Mouse (Mus musculus): ENCODE data around the gene Duox1. TPM values are rescaled to one million over a fixed set of nuclear protein-coding genes. Genes with fewer than 3 reads are reported as not detected.

The Duox1 gene
- polyA plus RNA-seq, 1 experiment = not detected

DNA sequence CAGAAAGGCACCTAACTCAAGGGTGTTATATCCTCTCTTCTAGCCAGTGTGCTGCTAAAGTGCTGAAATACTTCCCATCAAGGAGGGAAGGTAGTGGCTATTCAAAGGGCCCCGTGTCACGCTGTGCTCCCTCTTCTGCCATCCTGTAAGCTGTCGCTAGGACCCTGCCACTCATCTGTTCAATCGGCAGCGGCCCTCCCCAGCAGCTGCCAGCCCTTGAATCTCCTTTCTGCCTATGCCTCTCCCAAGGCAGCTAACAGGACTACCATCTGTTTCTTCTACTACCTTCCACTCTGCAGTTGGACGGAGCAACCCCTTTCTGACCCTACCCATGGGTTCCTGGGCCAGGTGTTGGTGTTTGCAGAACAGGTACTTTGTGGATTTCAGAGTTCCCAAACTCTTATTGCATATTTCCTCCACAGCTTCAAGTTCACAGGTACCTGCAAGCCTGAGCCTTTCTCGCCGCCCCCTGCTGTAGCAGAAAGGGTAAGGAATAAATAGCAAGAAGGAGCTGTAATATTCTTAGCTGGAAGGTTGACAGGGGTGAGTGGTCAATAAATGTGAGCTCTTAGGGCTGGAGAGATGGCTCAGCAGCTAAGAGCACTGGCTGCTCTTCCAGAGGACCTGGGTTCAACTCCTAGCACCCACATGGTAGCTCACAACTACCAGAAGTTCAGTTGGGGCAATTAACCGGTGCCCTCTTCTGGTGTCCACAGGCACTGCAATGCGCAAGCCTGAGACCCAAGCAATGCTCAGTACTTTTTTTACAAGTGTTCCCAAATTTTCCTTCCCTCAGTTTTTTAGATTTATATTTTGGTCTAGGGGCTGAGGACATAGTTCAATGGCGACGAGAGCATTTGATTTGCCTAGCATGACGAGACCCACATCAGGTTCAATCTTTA, 47.4 kb downstream of the Duox1 start:
- no peak overlapping the region for H3K9ac ChIP-seq (ENCODE audit: low read depth, poor library complexity, severe bottlenecking)
- H3K27me3 ChIP-seq (ENCODE audit: control insufficient read depth, insufficient read depth, low read length, poor library complexity, severe bottlenecking) = no peaks in the 10 kb centered on the region
- H3K9me3 ChIP-seq (replicated peaks; ENCODE audit: control insufficient read depth, insufficient read depth, low read length, poor library complexity, severe bottlenecking) = no peaks in the 10 kb centered on the region
- H3K36me3 ChIP-seq (ENCODE audit: control insufficient read depth, insufficient read depth, low read length, poor library complexity, severe bottlenecking) = no peaks in the 10 kb centered on the region
- peaks cover 4% of the 10 kb centered on the region for H3K4me1 ChIP-seq (ENCODE audit: control insufficient read depth, insufficient read depth, low read length)
- no peak overlapping the region for H3K27ac ChIP-seq (ENCODE audit: insufficient read depth, low read length)
- H3K4me3 ChIP-seq (ENCODE audit: low read depth, low read length) = no peak overlapping the region
- TF ChIP-seq POLR2A (IDR thresholded peaks at IDR 0.05; ENCODE audit: insufficient read depth, low read length) (no peak), CTCF (IDR thresholded peaks at IDR 0.05; ENCODE audit: low read depth, low read length) (peak; percentile 21)

DNA sequence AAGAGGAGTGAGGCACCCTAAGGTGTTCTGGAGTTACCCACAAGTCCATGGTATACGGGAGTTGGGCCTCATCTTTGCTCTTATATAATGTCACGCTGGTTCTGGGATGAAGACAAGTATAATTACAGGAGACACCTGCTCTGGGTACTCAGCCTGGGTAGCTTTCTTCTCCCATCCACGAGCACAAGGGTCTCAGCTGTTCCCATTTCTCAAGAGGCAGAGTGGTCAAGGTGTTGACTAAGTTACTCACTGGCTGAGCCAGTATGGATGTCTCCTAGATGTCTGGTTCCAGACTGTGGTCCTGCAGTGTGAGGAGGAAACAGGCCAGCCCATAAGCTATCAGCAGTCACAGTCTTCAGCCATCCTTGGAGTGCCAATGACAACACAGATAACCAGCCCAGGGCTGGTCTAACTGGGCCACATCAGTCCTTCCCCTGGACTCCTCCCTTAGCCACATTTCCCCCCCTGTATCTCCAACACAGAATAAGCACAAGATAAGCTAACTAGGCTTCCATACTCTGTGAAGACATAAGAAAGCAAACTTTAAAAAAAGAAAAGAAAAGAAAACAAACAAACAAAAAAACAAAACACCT, 49.0 kb downstream of the Duox1 start:
- Histone ChIP-seq H3K36me3 (ENCODE audit: control insufficient read depth, insufficient read depth, low read length, poor library complexity, severe bottlenecking) (no peaks in the 10 kb centered on the region), H3K4me3 (ENCODE audit: low read depth, low read length) (no peak overlapping the region), H3K9ac (ENCODE audit: low read depth, poor library complexity, severe bottlenecking) (no peak overlapping the region), H3K4me1 (ENCODE audit: control insufficient read depth, insufficient read depth, low read length) (peaks cover 4% of the 10 kb centered on the region), H3K9me3 (replicated peaks; ENCODE audit: control insufficient read depth, insufficient read depth, low read length, poor library complexity, severe bottlenecking) (no peaks in the 10 kb centered on the region), H3K27ac (ENCODE audit: insufficient read depth, low read length) (no peak overlapping the region), H3K27me3 (ENCODE audit: control insufficient read depth, insufficient read depth, low read length, poor library complexity, severe bottlenecking) (no peaks in the 10 kb centered on the region)
- no peak for TF ChIP-seq CTCF (IDR thresholded peaks at IDR 0.05; ENCODE audit: low read depth, low read length)
- TF ChIP-seq EP300 (IDR thresholded peaks at IDR 0.05; ENCODE audit: insufficient read depth, low read depth, low read length) = no peak
- TF ChIP-seq POLR2A (IDR thresholded peaks at IDR 0.05; ENCODE audit: insufficient read depth, low read length) = no peak

DNA sequence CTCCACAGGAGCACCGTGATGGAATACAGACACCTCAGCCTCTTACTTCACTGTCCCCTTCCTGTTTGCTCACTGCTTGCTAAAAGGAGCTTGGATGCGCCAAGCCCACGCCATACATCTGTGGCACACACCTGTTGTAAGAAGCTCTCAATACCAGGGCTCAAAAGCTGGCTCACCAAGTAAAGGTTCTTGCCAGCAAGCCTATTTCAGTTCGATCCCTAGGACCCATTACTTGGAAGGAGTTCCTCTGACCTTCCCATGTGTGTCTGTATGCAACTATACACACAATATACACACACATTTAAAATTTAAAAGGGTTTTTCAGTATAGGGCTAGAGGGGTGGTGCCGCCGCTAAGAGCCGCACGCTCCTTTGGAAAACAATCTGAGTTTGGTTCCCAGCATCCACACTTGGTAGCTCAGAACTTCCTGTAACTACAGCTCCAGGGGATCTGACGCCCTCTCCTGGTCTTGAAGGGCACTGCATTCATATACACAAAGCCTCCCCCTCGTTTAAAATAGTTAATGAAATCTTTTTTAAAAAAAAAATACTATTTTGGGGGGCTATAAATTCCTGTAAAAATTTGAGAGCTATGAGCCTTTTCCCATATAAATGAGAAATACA, 49.9 kb downstream of the Duox1 start:
- Histone ChIP-seq H3K4me1 (ENCODE audit: control insufficient read depth, insufficient read depth, low read length) (peaks cover 2% of the 10 kb centered on the region), H3K27ac (ENCODE audit: insufficient read depth, low read length) (no peak overlapping the region), H3K27me3 (ENCODE audit: control insufficient read depth, insufficient read depth, low read length, poor library complexity, severe bottlenecking) (no peaks in the 10 kb centered on the region), H3K36me3 (ENCODE audit: control insufficient read depth, insufficient read depth, low read length, poor library complexity, severe bottlenecking) (no peaks in the 10 kb centered on the region), H3K9me3 (replicated peaks; ENCODE audit: control insufficient read depth, insufficient read depth, low read length, poor library complexity, severe bottlenecking) (no peaks in the 10 kb centered on the region), H3K9ac (ENCODE audit: low read depth, poor library complexity, severe bottlenecking) (no peak overlapping the region), H3K4me3 (ENCODE audit: low read depth, low read length) (no peak overlapping the region)
- TF ChIP-seq POLR2A (IDR thresholded peaks at IDR 0.05; ENCODE audit: insufficient read depth, low read length) = no peak
- peak; percentile 62 for TF ChIP-seq CTCF (IDR thresholded peaks at IDR 0.05; ENCODE audit: low read depth, low read length)

DNA sequence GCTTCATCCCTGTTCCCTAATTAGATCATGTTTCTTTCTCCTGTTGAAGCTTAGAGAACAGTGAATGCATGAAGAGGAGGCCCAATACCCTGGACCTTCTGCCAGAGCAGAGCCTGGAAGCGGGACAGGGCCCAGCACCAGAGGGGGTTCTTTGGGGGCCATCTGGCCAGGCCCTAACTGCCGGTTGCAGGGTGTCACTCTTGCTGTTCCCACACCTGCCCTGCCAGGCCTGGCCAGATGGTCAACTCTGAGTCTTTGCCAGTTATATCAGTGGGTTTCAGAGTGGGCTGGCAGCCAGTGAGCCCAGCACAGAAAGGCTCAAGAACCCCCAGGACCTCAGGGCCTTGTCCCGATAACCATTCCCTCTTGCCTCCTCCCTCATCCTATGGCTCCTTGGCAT, 50.6 kb downstream of the Duox1 start:
- peaks cover 2% of the 10 kb centered on the region for H3K4me1 ChIP-seq (ENCODE audit: control insufficient read depth, insufficient read depth, low read length)
- H3K27me3 ChIP-seq (ENCODE audit: control insufficient read depth, insufficient read depth, low read length, poor library complexity, severe bottlenecking) = no peaks in the 10 kb centered on the region
- no peak overlapping the region for H3K9ac ChIP-seq (ENCODE audit: low read depth, poor library complexity, severe bottlenecking)
- H3K9me3 ChIP-seq (replicated peaks; ENCODE audit: control insufficient read depth, insufficient read depth, low read length, poor library complexity, severe bottlenecking) = no peaks in the 10 kb centered on the region
- H3K36me3 ChIP-seq (ENCODE audit: control insufficient read depth, insufficient read depth, low read length, poor library complexity, severe bottlenecking) = no peaks in the 10 kb centered on the region
- no peak overlapping the region for H3K4me3 ChIP-seq (ENCODE audit: low read depth, low read length)
- no peak for TF ChIP-seq POLR2A (IDR thresholded peaks at IDR 0.05; ENCODE audit: insufficient read depth, low read length)
- no peak for TF ChIP-seq EP300 (IDR thresholded peaks at IDR 0.05; ENCODE audit: insufficient read depth, low read depth, low read length)
- no peak for TF ChIP-seq CTCF (IDR thresholded peaks at IDR 0.05; ENCODE audit: low read depth, low read length)
- no peak overlapping the region for H3K27ac ChIP-seq (ENCODE audit: insufficient read depth, low read length)

DNA sequence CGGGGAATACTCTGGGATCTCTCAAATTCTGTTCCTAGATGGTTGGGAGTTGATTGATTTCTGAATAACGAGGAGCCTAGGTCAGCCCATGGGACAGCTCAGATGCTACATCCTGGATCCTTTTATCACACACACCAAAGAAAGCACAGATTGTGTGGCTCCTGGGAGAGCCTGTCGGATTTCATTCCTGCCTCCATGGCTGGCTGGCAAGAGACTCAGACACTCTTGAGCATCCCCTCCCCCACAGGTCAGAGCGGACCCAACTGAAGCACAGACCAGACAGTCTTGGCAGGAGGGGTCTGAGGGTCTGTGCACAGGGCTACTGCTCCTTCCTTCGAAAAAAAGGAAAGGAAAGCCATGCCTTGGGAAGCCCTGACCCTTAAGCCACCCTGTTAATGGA, 51.2 kb downstream of the Duox1 start:
- Histone ChIP-seq H3K9ac (ENCODE audit: low read depth, poor library complexity, severe bottlenecking) (no peak overlapping the region), H3K27ac (ENCODE audit: insufficient read depth, low read length) (no peak overlapping the region), H3K4me1 (ENCODE audit: control insufficient read depth, insufficient read depth, low read length) (no peaks in the 10 kb centered on the region), H3K9me3 (replicated peaks; ENCODE audit: control insufficient read depth, insufficient read depth, low read length, poor library complexity, severe bottlenecking) (no peaks in the 10 kb centered on the region), H3K27me3 (ENCODE audit: control insufficient read depth, insufficient read depth, low read length, poor library complexity, severe bottlenecking) (no peaks in the 10 kb centered on the region), H3K4me3 (ENCODE audit: low read depth, low read length) (no peak overlapping the region), H3K36me3 (ENCODE audit: control insufficient read depth, insufficient read depth, low read length, poor library complexity, severe bottlenecking) (no peaks in the 10 kb centered on the region)
- TF ChIP-seq EP300 (IDR thresholded peaks at IDR 0.05; ENCODE audit: insufficient read depth, low read depth, low read length) (no peak), CTCF (IDR thresholded peaks at IDR 0.05; ENCODE audit: low read depth, low read length) (no peak), POLR2A (IDR thresholded peaks at IDR 0.05; ENCODE audit: insufficient read depth, low read length) (no peak)

DNA sequence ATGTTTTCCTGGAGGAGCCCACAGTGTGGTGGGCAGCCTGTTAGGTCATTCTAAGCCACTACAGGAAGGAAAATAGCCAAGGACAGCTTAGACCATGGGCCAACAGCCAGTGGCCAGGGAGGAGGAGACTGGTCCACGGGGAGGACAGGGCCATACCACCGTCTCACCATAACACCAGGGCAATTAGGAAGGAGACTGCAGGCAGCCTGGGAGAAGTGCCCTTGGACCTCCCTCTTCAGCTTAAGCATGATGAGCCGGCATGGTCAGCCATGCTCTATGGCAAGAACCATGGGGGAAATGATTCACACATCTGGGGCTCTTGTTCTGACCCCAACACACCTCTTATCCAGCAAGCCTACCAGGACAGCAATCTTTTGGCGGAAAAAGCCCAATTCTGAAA, 51.7 kb downstream of the Duox1 start:
- TF ChIP-seq EP300 (IDR thresholded peaks at IDR 0.05; ENCODE audit: insufficient read depth, low read depth, low read length) = no peak
- no peak for TF ChIP-seq POLR2A (IDR thresholded peaks at IDR 0.05; ENCODE audit: insufficient read depth, low read length)
- TF ChIP-seq CTCF (IDR thresholded peaks at IDR 0.05; ENCODE audit: low read depth, low read length) = no peak
- Histone ChIP-seq H3K36me3 (ENCODE audit: control insufficient read depth, insufficient read depth, low read length, poor library complexity, severe bottlenecking) (no peaks in the 10 kb centered on the region), H3K4me1 (ENCODE audit: control insufficient read depth, insufficient read depth, low read length) (no peaks in the 10 kb centered on the region), H3K9me3 (replicated peaks; ENCODE audit: control insufficient read depth, insufficient read depth, low read length, poor library complexity, severe bottlenecking) (no peaks in the 10 kb centered on the region), H3K9ac (ENCODE audit: low read depth, poor library complexity, severe bottlenecking) (no peak overlapping the region), H3K27me3 (ENCODE audit: control insufficient read depth, insufficient read depth, low read length, poor library complexity, severe bottlenecking) (no peaks in the 10 kb centered on the region), H3K27ac (ENCODE audit: insufficient read depth, low read length) (no peak overlapping the region), H3K4me3 (ENCODE audit: low read depth, low read length) (no peak overlapping the region)

Measured in ES-Bruce4 (cell line).